Mouse (Mus musculus) lung, adult 2 months (tissue): ENCODE measurements around the gene Rab9b.

Experiments
- CTCF ChIP-seq: fragments of 200-500 bp; IDR thresholded peaks from 2 replicates; pipeline ENCODE4 v1.5.1; 2011; ENCODE audit warnings: mild to moderate bottlenecking, low read length, control low read depth; ENCODE audit not compliant: insufficient read depth
- POLR2A ChIP-seq: fragments of 200-500 bp; IDR thresholded peaks from 2 replicates; pipeline ENCODE4 v1.6.1; 2011; ENCODE audit warnings: low read depth, mild to moderate bottlenecking, control low read depth, low read length, borderline replicate concordance; ENCODE audit errors: extremely low read depth

DNA sequence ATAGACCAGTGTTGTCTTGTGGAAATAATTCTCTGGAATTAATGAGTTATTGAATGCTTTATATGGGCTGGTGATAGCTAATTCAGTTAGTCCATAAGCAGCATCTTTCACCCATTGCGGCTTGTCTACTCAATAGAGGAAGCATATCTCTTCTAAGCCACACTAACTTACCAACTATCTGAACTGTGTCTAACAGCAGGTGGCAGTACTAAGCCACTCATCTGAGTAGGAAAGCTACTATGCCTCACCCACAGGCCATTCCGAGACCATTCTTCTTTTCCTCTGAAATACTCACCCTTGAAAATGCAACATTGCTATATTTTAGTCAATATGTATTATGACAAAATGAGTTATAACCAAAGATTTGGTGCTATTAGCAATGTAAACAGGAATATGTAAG is 27.2 kb upstream of the Rab9b start:
- TF ChIP-seq CTCF (no peak), POLR2A (no peak)
